Mouse (Mus musculus) limb, embryonic 14.5 days (tissue): ENCODE measurements around the gene Mrtfa. TPM values are rescaled to one million over a fixed set of nuclear protein-coding genes. Genes with fewer than 3 reads are reported as not detected.

Experiments used
- ATAC-seq: fragments of 200-750 bp; cut with Nextera tagmentation; 2 replicates; pipeline ENCODE4 v1.8.0; 2017; ENCODE audit warnings: low read depth, moderate number of reproducible peaks, moderate TSS enrichment; ENCODE audit not compliant: low FRiP score
- DNase-seq: peaks from one replicate; pipeline ENCODE4 v3.0.0-alpha.2; 2015; ENCODE audit warnings: low spot score
- H3K27ac ChIP-seq: fragments of 300-500 bp; sonication (generic); replicated peaks from 2 replicates; pipeline ENCODE4 v1.5.1; 2014; ENCODE audit warnings: low read depth, mild to moderate bottlenecking, low read length, moderate library complexity, mixed read lengths
- H3K27me3 ChIP-seq: fragments of 300-500 bp; sonication (generic); 2 replicates; pipeline ENCODE4 v1.6.1; 2014; ENCODE audit warnings: low read length, mixed read lengths; ENCODE audit not compliant: control insufficient read depth, insufficient read depth
- H3K36me3 ChIP-seq: fragments of 300-500 bp; sonication (generic); 2 replicates; pipeline ENCODE4 v1.6.1; 2014; ENCODE audit warnings: mild to moderate bottlenecking, low read length, moderate library complexity, mixed read lengths; ENCODE audit not compliant: control insufficient read depth, insufficient read depth
- H3K4me1 ChIP-seq: fragments of 300-500 bp; sonication (generic); 2 replicates; pipeline ENCODE4 v1.6.1; 2014; ENCODE audit warnings: antibody characterized with exemption, low read length, mixed read lengths; ENCODE audit not compliant: control insufficient read depth, insufficient read depth
- H3K4me2 ChIP-seq: fragments of 300-500 bp; sonication (generic); replicated peaks from 2 replicates; pipeline ENCODE4 v1.6.1; 2014; ENCODE audit warnings: low read depth, mild to moderate bottlenecking, low read length, moderate library complexity; ENCODE audit not compliant: severe bottlenecking
- H3K4me3 ChIP-seq: fragments of 300-500 bp; sonication (generic); replicated peaks from 2 replicates; pipeline ENCODE4 v1.5.1; 2014; ENCODE audit warnings: low read length
- H3K9ac ChIP-seq: fragments of 300-500 bp; sonication (generic); 2 replicates; pipeline ENCODE4 v1.6.1; 2014; ENCODE audit warnings: mild to moderate bottlenecking, low read depth, low read length, moderate library complexity; ENCODE audit not compliant: severe bottlenecking
- H3K9me3 ChIP-seq: fragments of 300-500 bp; sonication (generic); 2 replicates; pipeline ENCODE4 v1.6.1; 2016; ENCODE audit warnings: low read length; ENCODE audit not compliant: control insufficient read depth
- POLR2A ChIP-seq: fragments of 200-500 bp; IDR thresholded peaks from 2 replicates; pipeline ENCODE4 v1.8.0; 2012; ENCODE audit warnings: inconsistent platforms, mild to moderate bottlenecking, moderate library complexity, borderline replicate concordance; ENCODE audit not compliant: insufficient read depth, insufficient read length; ENCODE audit errors: extremely low read depth
- WGBS: fragments of 180-500 bp; shearing (Covaris S2); extraction: QIAGEN DNeasy Blood & Tissue Kit; methylation state at CpG from one replicate; pipeline ENCODE4 v1.1.7; 2014; 5-methylcytosine and 5-hydroxymethylcytosine counted together
- polyA plus RNA-seq, 2 experiments: library from polyadenylated mRNA; depleted of rRNA in 1 of 2; stranded (reverse) in 1 of 2; unstranded in 1 of 2; fragments of >200 nt; fragmentation: Nextera tagmentation in 1 of 2; extraction: Ambion mirVana in 1 of 2; gene quantifications; 2 replicates each; pipeline versions ENCODE4 v1.2.1 to v1.2.3; 2012 to 2014

The Mrtfa gene
- polyA plus RNA-seq, 2 experiments: 25.2 to 29.8 TPM

GRCm38 (mm10) chr15:81064143-81064542 lies 126.4 kb downstream of the Mrtfa start:
- H3K9me3 ChIP-seq: no peaks in the 10 kb centered on the region
- WGBS: 55% methylated on average over 1 of the region's 1 CpGs
- ATAC-seq: no peak
- H3K36me3 ChIP-seq: no peaks in the 10 kb centered on the region
- H3K4me1 ChIP-seq: peaks cover 23% of the 10 kb centered on the region
- no peaks in the 10 kb centered on the region for H3K27me3 ChIP-seq
- DNase-seq: peak; percentile 41
- no peak for TF ChIP-seq POLR2A
- no peak overlapping the region for H3K4me2 ChIP-seq
- H3K27ac ChIP-seq: no peak overlapping the region
- H3K4me3 ChIP-seq: no peak overlapping the region
- no peak overlapping the region for H3K9ac ChIP-seq

GRCm38 (mm10) chr15:81062616-81063015 lies 127.9 kb downstream of the Mrtfa start:
- H3K4me3 ChIP-seq: no peak overlapping the region
- DNase-seq: no peak
- H3K36me3 ChIP-seq: no peaks in the 10 kb centered on the region
- ATAC-seq: peak; percentile 56
- WGBS: 31% methylated on average over 8 of the region's 8 CpGs
- H3K4me2 ChIP-seq: peak overlapping the region; percentile 41
- H3K9ac ChIP-seq: peak overlapping the region; percentile 12; the same call in 1 of the 2 replicates
- TF ChIP-seq POLR2A: no peak
- H3K27ac ChIP-seq: peak overlapping the region; percentile 78
- H3K9me3 ChIP-seq: no peaks in the 10 kb centered on the region
- peaks cover 23% of the 10 kb centered on the region for H3K4me1 ChIP-seq
- H3K27me3 ChIP-seq: no peaks in the 10 kb centered on the region

GRCm38 (mm10) chr15:81062175-81062588 lies 128.4 kb downstream of the Mrtfa start:
- TF ChIP-seq POLR2A: no peak
- DNase-seq (peak; percentile 72), ATAC-seq (peak; percentile 90)
- H3K9ac ChIP-seq: peak overlapping the region; percentile 21; the same call in 1 of the 2 replicates
- WGBS: 4% methylated on average over 8 of the region's 8 CpGs
- H3K27me3 ChIP-seq: no peaks in the 10 kb centered on the region
- no peaks in the 10 kb centered on the region for H3K36me3 ChIP-seq
- H3K4me2 ChIP-seq: peak overlapping the region; percentile 41
- H3K9me3 ChIP-seq: no peaks in the 10 kb centered on the region
- peaks cover 23% of the 10 kb centered on the region for H3K4me1 ChIP-seq
- peak overlapping the region; percentile 78 for H3K27ac ChIP-seq
- H3K4me3 ChIP-seq: no peak overlapping the region

- TF ChIP-seq POLR2A: no peak
- Histone ChIP-seq H3K4me3 (no peak overlapping the region), H3K27me3 (no peaks in the 10 kb centered on the region), H3K27ac (no peak overlapping the region), H3K9ac (no peak overlapping the region), H3K4me2 (no peak overlapping the region), H3K9me3 (no peaks in the 10 kb centered on the region), H3K4me1 (peaks cover 23% of the 10 kb centered on the region), H3K36me3 (no peaks in the 10 kb centered on the region)
- DNase-seq: no peak
- 90% methylated on average over 2 of the region's 2 CpGs for WGBS
- ATAC-seq: no peak
Observed at GRCm38 (mm10) chr15:81060975-81061374, 129.6 kb downstream of the Mrtfa start.

- Histone ChIP-seq H3K9ac (no peak overlapping the region), H3K27me3 (no peaks in the 10 kb centered on the region), H3K4me2 (no peak overlapping the region), H3K4me1 (peaks cover 15% of the 10 kb centered on the region), H3K4me3 (no peak overlapping the region), H3K36me3 (no peaks in the 10 kb centered on the region), H3K27ac (no peak overlapping the region), H3K9me3 (no peaks in the 10 kb centered on the region)
- no peak for ATAC-seq
- no peak for DNase-seq
- WGBS: 93% methylated on average over 5 of the region's 5 CpGs
- TF ChIP-seq POLR2A: no peak
Observed at GRCm38 (mm10) chr15:81057736-81058135, 132.8 kb downstream of the Mrtfa start.

GRCm38 (mm10) chr15:81055488-81055887 lies 135.1 kb downstream of the Mrtfa start:
- H3K9me3 ChIP-seq: no peaks in the 10 kb centered on the region
- TF ChIP-seq POLR2A: no peak
- no peak overlapping the region for H3K27ac ChIP-seq
- H3K27me3 ChIP-seq: no peaks in the 10 kb centered on the region
- H3K4me3 ChIP-seq: no peak overlapping the region
- no peak for ATAC-seq
- H3K36me3 ChIP-seq: no peaks in the 10 kb centered on the region
- no peaks in the 10 kb centered on the region for H3K4me1 ChIP-seq
- 95% methylated on average over 2 of the region's 2 CpGs for WGBS
- no peak overlapping the region for H3K4me2 ChIP-seq
- DNase-seq: no peak
- no peak overlapping the region for H3K9ac ChIP-seq
